Mouse (Mus musculus) brain, embryonic 18.5 days (tissue): ENCODE data around the gene Capsl.

Experiments used
- DNase-seq: peaks from one replicate; pipeline ENCODE4 v3.0.0-alpha.2; 2012; ENCODE audit warnings: low read depth, low spot score

The Capsl gene

GRCm38 (mm10) chr15:9435534-9436180 is at the start of gene Capsl:
Gene Capsl, plus strand, starts transcription at chr15:9436028.
- DNase-seq, result peak; percentile 34

DNA sequence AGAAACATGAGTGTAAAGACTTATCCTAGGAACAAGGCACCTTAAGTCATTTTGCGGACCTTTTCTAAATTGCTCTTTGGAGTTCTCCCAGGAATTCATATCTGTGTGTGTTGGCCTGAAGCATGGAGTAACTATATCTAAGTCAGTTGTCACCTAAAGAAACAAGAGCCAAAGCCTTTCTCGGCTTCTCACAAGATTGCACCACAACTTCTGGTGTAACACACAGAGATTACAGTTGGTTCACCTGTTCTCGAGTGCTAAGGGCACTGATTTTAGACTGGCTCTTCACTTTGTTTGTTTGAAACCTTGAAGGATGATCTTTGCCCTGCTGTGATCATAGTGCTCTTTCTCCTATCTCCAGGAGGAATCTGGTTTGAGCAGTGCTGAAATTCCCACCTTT is 26.4 kb upstream of the Capsl start:
- no peak for DNase-seq

GRCm38 (mm10) chr15:9421163-9421562 is 14.7 kb upstream of the Capsl start:
- no peak for DNase-seq

GRCm38 (mm10) chr15:9427849-9428248 is 8.0 kb upstream of the Capsl start:
- DNase-seq, result no peak

DNA sequence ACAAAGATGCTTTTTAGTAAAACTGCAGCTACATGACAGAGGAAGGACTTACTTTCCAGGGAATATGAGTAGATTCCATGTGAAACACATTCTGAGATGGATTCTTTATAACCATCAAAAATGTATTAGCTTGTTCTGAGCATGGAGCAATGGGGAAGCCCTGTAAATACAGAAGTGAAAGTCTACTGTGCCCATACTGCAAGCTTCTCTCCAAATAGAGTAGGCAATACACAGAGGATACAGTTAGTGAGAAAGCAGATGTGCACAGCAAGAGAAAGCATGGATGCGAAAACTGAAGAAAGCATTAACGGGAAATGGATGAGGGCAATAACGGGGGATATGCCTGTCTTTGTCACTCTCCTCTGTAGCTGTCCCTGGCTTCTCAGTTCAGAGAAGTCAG is 6.0 kb upstream of the Capsl start:
- DNase-seq, result no peak

DNA sequence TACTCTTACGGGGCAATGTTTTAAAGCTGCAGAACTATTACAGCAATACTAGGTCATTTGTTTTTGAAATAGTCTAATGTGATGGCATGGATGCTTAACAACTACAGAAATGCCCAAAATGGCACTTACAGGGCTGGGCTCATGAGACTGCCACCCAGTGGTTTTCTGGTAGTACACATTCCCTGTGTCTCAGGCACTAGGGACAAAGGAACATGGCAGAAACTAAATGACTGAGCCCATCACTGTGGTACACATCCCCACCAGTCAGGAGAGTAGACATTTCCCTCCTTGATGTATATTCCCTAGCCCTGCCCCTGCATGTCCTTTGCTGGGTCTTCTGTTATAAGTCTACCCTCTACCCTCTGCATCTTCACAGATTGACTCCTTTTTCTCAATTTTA is 16.2 kb downstream of the Capsl start:
- DNase-seq, result no peak

GRCm38 (mm10) chr15:9452842-9453241 is 17.0 kb downstream of the Capsl start:
- no peak for DNase-seq

DNA sequence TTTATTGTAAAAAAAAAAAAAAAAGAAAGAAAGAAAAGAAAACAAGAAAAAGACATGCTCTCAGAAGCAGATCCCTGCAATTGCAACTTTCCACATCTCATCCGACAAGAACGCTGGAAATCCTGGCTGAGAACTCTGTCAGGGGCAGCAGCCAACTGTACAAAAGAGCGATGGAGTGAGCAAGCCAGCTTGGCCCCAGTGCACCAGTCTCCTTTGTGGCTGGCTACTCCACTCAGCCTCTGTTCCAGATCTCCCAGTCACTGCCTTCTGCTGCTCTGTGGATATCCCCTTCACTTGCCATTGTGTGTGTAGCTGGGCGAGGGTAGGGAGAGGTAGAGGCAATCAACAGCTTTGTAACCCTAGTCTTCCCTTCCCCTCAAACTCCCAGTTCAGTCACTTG is 18.4 kb downstream of the Capsl start:
- no peak for DNase-seq

GRCm38 (mm10) chr15:9455241-9455640 is 19.4 kb downstream of the Capsl start:
- peak; percentile 45 for DNase-seq

- DNase-seq, result no peak
These were observed 27.7 kb downstream of the Capsl start for GRCm38 (mm10) chr15:9463521-9464027.

GRCm38 (mm10) chr15:9464039-9464438 is 28.2 kb downstream of the Capsl start:
- no peak for DNase-seq

- DNase-seq, result no peak
These were observed 35.3 kb downstream of the Capsl start for GRCm38 (mm10) chr15:9471053-9471685.

- DNase-seq, result no peak
These were observed 36.3 kb downstream of the Capsl start for GRCm38 (mm10) chr15:9472167-9472566.

DNA sequence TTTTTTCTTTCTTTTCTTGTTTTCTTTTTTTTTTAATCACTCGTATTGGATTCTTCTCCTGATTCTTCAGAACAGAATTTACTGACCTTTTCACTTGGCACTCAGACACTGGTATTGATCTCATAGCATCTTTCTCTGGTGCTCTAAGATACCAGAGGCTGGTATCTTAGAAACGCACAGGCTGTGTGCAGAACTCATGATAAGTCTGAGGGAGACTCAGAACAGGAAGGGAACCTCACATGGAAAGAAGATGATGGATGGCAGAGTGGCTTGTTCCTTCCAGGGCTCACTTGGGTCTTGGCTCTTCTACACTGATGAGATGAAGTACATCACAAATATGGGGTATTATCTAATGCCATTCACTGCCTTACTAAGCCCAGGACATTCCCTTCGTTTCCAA is 36.8 kb downstream of the Capsl start:
- no peak for DNase-seq

GRCm38 (mm10) chr15:9473188-9473587 is 37.4 kb downstream of the Capsl start:
- no peak for DNase-seq

GRCm38 (mm10) chr15:9489417-9490118 is 53.7 kb downstream of the Capsl start:
- DNase-seq, result no peak

- DNase-seq, result no peak
These were observed 56.2 kb downstream of the Capsl start for GRCm38 (mm10) chr15:9492077-9492476.
